Mouse (Mus musculus): ENCODE measurements at regions not wholly inside any gene's neighbourhood (a gene's known extent, or its start where the extent isn't known, plus 50 kb on each side); places are given as distances from the start of the nearest gene placed in this dataset.

GRCm38 (mm10) chr19:53476768-53477547 lies 52.0 kb upstream of the Dusp5 start:
- DNase-seq = no peak

GRCm38 (mm10) chr19:53469256-53469655 lies 59.7 kb upstream of the Dusp5 start:
- DNase-seq = no peak

GRCm38 (mm10) chr19:53464681-53465080 lies 64.2 kb upstream of the Dusp5 start:
- no peak for DNase-seq

GRCm38 (mm10) chr19:53464135-53464534 lies 64.8 kb upstream of the Dusp5 start:
- no peak for DNase-seq

- no peak for DNase-seq
Observed at GRCm38 (mm10) chr19:53461025-53462015, 67.6 kb upstream of the Dusp5 start.

GRCm38 (mm10) chr19:53460312-53461024 lies 68.4 kb upstream of the Dusp5 start:
- no peak for DNase-seq

- no peak for DNase-seq
Observed at GRCm38 (mm10) chr19:53459407-53459788, 69.0 kb upstream of the Smndc1 start.

- DNase-seq = peak; percentile 80
Observed at GRCm38 (mm10) chr19:53458770-53459406, 68.5 kb upstream of the Smndc1 start.

GRCm38 (mm10) chr19:53456681-53457080 lies 66.3 kb upstream of the Smndc1 start:
- DNase-seq = peak; percentile 82

GRCm38 (mm10) chr19:53454571-53454970 lies 64.2 kb upstream of the Smndc1 start:
- peak; percentile 77 for DNase-seq

GRCm38 (mm10) chr19:53454059-53454458 lies 63.7 kb upstream of the Smndc1 start:
- peak; percentile 58 for DNase-seq

GRCm38 (mm10) chr19:53453317-53453947 lies 63.1 kb upstream of the Smndc1 start:
- DNase-seq = no peak

GRCm38 (mm10) chr19:53452360-53452759 lies 62.0 kb upstream of the Smndc1 start:
- DNase-seq = no peak

GRCm38 (mm10) chr19:53451388-53451922 lies 61.1 kb upstream of the Smndc1 start:
- no peak for DNase-seq

GRCm38 (mm10) chr19:53450624-53451387 lies 60.4 kb upstream of the Smndc1 start:
- DNase-seq = no peak

GRCm38 (mm10) chr19:53449137-53449783 lies 58.9 kb upstream of the Smndc1 start:
- no peak for DNase-seq

GRCm38 (mm10) chr19:53448206-53448605 lies 57.8 kb upstream of the Smndc1 start:
- no peak for DNase-seq

GRCm38 (mm10) chr19:53447754-53448153 lies 57.4 kb upstream of the Smndc1 start:
- no peak for DNase-seq

GRCm38 (mm10) chr19:53446216-53446615 lies 55.8 kb upstream of the Smndc1 start:
- DNase-seq = no peak

GRCm38 (mm10) chr19:53444646-53445045 lies 54.3 kb upstream of the Smndc1 start:
- no peak for DNase-seq
